Mouse (Mus musculus): Measurements from ENCODE around the gene Rps2. TPM values are rescaled to one million over a fixed set of nuclear protein-coding genes. Genes with fewer than 3 reads are reported as not detected.

The Rps2 gene
- polyA plus RNA-seq, 1 experiment from 2014 or later = 929 TPM

GRCm38 (mm10) chr17:24761121-24761520 lies 43.2 kb downstream of the Rps2 start:
- Histone ChIP-seq H3K36me3 (no peaks in the 10 kb centered on the region), H3K27ac (replicated peaks) (no peak overlapping the region), H3K9ac (replicated peaks) (no peak overlapping the region), H3K27me3 (peaks cover 20% of the 10 kb centered on the region), H3K9me3 (no peaks in the 10 kb centered on the region), H3K4me3 (no peak overlapping the region), H3K4me2 (replicated peaks) (no peak overlapping the region), H3K4me1 (no peaks in the 10 kb centered on the region)
- ATAC-seq (ENCODE audit: low FRiP score, low read depth) = no peak
- WGBS = 59% methylated on average over 5 of the region's 5 CpGs

- Histone ChIP-seq H3K36me3 (no peaks in the 10 kb centered on the region), H3K4me1 (0 out of 2 replicates have a peak, but pooled peaks cover 3% of the 10 kb centered on the region), H3K27ac (replicated peaks) (no peak overlapping the region; the same call in 1 of the 2 replicates), H3K9ac (replicated peaks) (no peak overlapping the region), H3K4me3 (no peak overlapping the region), H3K4me2 (replicated peaks) (no peak overlapping the region), H3K9me3 (no peaks in the 10 kb centered on the region), H3K27me3 (peaks cover 13% of the 10 kb centered on the region; the same call in 1 of the 2 replicates)
- no peak for ATAC-seq (ENCODE audit: low FRiP score, low read depth)
- 58% methylated on average over 21 of the region's 22 CpGs for WGBS
Observed at GRCm38 (mm10) chr17:24765016-24765905, 47.3 kb downstream of the Rps2 start.

- WGBS = 24% methylated on average over 12 of the region's 12 CpGs
Observed at GRCm38 (mm10) chr17:24766266-24766875, 48.5 kb downstream of the Rps2 start.

GRCm38 (mm10) chr17:24769146-24769545 lies 51.2 kb downstream of the Rps2 start:
- Histone ChIP-seq H3K27ac (replicated peaks) (no peak overlapping the region), H3K27me3 (peaks cover 7% of the 10 kb centered on the region; the same call in 1 of the 2 replicates), H3K4me1 (0 out of 2 replicates have a peak, but pooled peaks cover 3% of the 10 kb centered on the region), H3K36me3 (no peaks in the 10 kb centered on the region), H3K4me2 (replicated peaks) (no peak overlapping the region), H3K9ac (replicated peaks) (no peak overlapping the region), H3K4me3 (no peak overlapping the region), H3K9me3 (no peaks in the 10 kb centered on the region)
- WGBS = 45% methylated on average over 3 of the region's 3 CpGs
- no peak for ATAC-seq (ENCODE audit: low FRiP score, low read depth)

More at GRCm38 (mm10) chr17:24766266-24766875, 48.5 kb downstream of the Rps2 start:
- Histone ChIP-seq H3K4me2 (replicated peaks) (no peak overlapping the region), H3K36me3 (no peaks in the 10 kb centered on the region), H3K4me3 (no peak overlapping the region), H3K27ac (replicated peaks) (no peak overlapping the region), H3K9ac (replicated peaks) (no peak overlapping the region), H3K27me3 (peaks cover 9% of the 10 kb centered on the region; the same call in 1 of the 2 replicates), H3K4me1 (0 out of 2 replicates have a peak, but pooled peaks cover 3% of the 10 kb centered on the region), H3K9me3 (no peaks in the 10 kb centered on the region)
- ATAC-seq (ENCODE audit: low FRiP score, low read depth) = no peak

Other genes starting within 250 kb of the Rps2 start
- 36.5 and 41.9 TPM in 2 replicates for gene E4f1, start 247.8 kb upstream of the Rps2 start, polyA plus RNA-seq (2016; fragmentation: Nextera tagmentation; extraction: Ambion mirVana)
- 60.0 TPM in 2 replicates for gene Pgp, start 247.7 kb upstream of the Rps2 start, polyA plus RNA-seq (2016; fragmentation: Nextera tagmentation; extraction: Ambion mirVana)
- gene Bricd5, start 244.2 kb upstream of the Rps2 start, polyA plus RNA-seq (2016; fragmentation: Nextera tagmentation; extraction: Ambion mirVana) = 0.34 TPM in 1 of 2 replicates, not detected in the other
- 37.0 TPM in 2 replicates for gene Mlst8, start 239.0 kb upstream of the Rps2 start, polyA plus RNA-seq (2016; fragmentation: Nextera tagmentation; extraction: Ambion mirVana)
- gene Caskin1, start 229.5 kb upstream of the Rps2 start, polyA plus RNA-seq (2016; fragmentation: Nextera tagmentation; extraction: Ambion mirVana) = 20.2 and 23.0 TPM in 2 replicates
- gene Traf7, start 190.2 kb upstream of the Rps2 start, polyA plus RNA-seq (2016; fragmentation: Nextera tagmentation; extraction: Ambion mirVana) = 92.4 and 94.9 TPM in 2 replicates
- 1.9 and 2.2 TPM in 2 replicates for gene Rab26, start 183.9 kb upstream of the Rps2 start, polyA plus RNA-seq (2016; fragmentation: Nextera tagmentation; extraction: Ambion mirVana)
- 25.1 and 27.1 TPM in 2 replicates for gene Pkd1, start 168.3 kb upstream of the Rps2 start, polyA plus RNA-seq (2016; fragmentation: Nextera tagmentation; extraction: Ambion mirVana)
- 82.2 and 89.6 TPM in 2 replicates for gene Tsc2, start 85.5 kb upstream of the Rps2 start, polyA plus RNA-seq (2016; fragmentation: Nextera tagmentation; extraction: Ambion mirVana)
- gene Nthl1, start 85.4 kb upstream of the Rps2 start, polyA plus RNA-seq (2016; fragmentation: Nextera tagmentation; extraction: Ambion mirVana) = 14.3 and 14.9 TPM in 2 replicates
- 26.4 and 33.8 TPM in 2 replicates for gene Slc9a3r2, start 67.8 kb upstream of the Rps2 start, polyA plus RNA-seq (2016; fragmentation: Nextera tagmentation; extraction: Ambion mirVana)
- gene Npw, start 59.7 kb upstream of the Rps2 start, polyA plus RNA-seq (2016; fragmentation: Nextera tagmentation; extraction: Ambion mirVana) = not detected in 2 replicates
- 23.5 and 25.0 TPM in 2 replicates for gene Zfp598, start 48.4 kb upstream of the Rps2 start, polyA plus RNA-seq (2016; fragmentation: Nextera tagmentation; extraction: Ambion mirVana)
- 27.6 and 31.7 TPM in 2 replicates for gene Syngr3, start 28.2 kb upstream of the Rps2 start, polyA plus RNA-seq (2016; fragmentation: Nextera tagmentation; extraction: Ambion mirVana)
- gene Gfer, start 22.0 kb upstream of the Rps2 start, polyA plus RNA-seq (2016; fragmentation: Nextera tagmentation; extraction: Ambion mirVana) = 43.9 and 48.4 TPM in 2 replicates
- gene Noxo1, start 21.9 kb upstream of the Rps2 start, polyA plus RNA-seq (2016; fragmentation: Nextera tagmentation; extraction: Ambion mirVana) = 1.7 and 2.2 TPM in 2 replicates
- gene Tbl3, start 10.5 kb upstream of the Rps2 start, polyA plus RNA-seq (2016; fragmentation: Nextera tagmentation; extraction: Ambion mirVana) = 86.8 and 97.6 TPM in 2 replicates
- gene Rnf151, start 53 bp upstream of the Rps2 start, polyA plus RNA-seq (2016; fragmentation: Nextera tagmentation; extraction: Ambion mirVana) = 0.24 TPM in 1 of 2 replicates, not detected in the other
- 201 and 205 TPM in 2 replicates for gene Ndufb10, start 6.4 kb downstream of the Rps2 start, polyA plus RNA-seq (2016; fragmentation: Nextera tagmentation; extraction: Ambion mirVana)
- gene Rpl3l, start 9.7 kb downstream of the Rps2 start, polyA plus RNA-seq (2016; fragmentation: Nextera tagmentation; extraction: Ambion mirVana) = not detected in 2 replicates
- gene Msrb1, start 18.5 kb downstream of the Rps2 start, polyA plus RNA-seq (2016; fragmentation: Nextera tagmentation; extraction: Ambion mirVana) = 18.4 and 20.8 TPM in 2 replicates
- 0.41 and 0.63 TPM in 2 replicates for gene Hs3st6, start 34.9 kb downstream of the Rps2 start, polyA plus RNA-seq (2016; fragmentation: Nextera tagmentation; extraction: Ambion mirVana)
- not detected in 2 replicates for gene Meiob, start 86.2 kb downstream of the Rps2 start, polyA plus RNA-seq (2016; fragmentation: Nextera tagmentation; extraction: Ambion mirVana)
- gene Hagh, start 122.0 kb downstream of the Rps2 start, polyA plus RNA-seq (2016; fragmentation: Nextera tagmentation; extraction: Ambion mirVana) = 29.4 and 31.2 TPM in 2 replicates
- gene Fahd1, start 132.2 kb downstream of the Rps2 start, polyA plus RNA-seq (2016; fragmentation: Nextera tagmentation; extraction: Ambion mirVana) = 18.1 and 20.5 TPM in 2 replicates
- gene Igfals, start 147.9 kb downstream of the Rps2 start, polyA plus RNA-seq (2016; fragmentation: Nextera tagmentation; extraction: Ambion mirVana) = 0.17 and 0.27 TPM in 2 replicates
- gene Nubp2, start 168.2 kb downstream of the Rps2 start, polyA plus RNA-seq (2016; fragmentation: Nextera tagmentation; extraction: Ambion mirVana) = 64.0 and 70.3 TPM in 2 replicates
- gene Spsb3, start 168.5 kb downstream of the Rps2 start, polyA plus RNA-seq (2016; fragmentation: Nextera tagmentation; extraction: Ambion mirVana) = 52.8 and 52.9 TPM in 2 replicates
- gene Eme2, start 177.0 kb downstream of the Rps2 start, polyA plus RNA-seq (2016; fragmentation: Nextera tagmentation; extraction: Ambion mirVana) = 42.6 and 43.6 TPM in 2 replicates
- 88.0 and 89.8 TPM in 2 replicates for gene Mrps34, start 177.0 kb downstream of the Rps2 start, polyA plus RNA-seq (2016; fragmentation: Nextera tagmentation; extraction: Ambion mirVana)
- 43.2 and 54.2 TPM in 2 replicates for gene Nme3, start 178.4 kb downstream of the Rps2 start, polyA plus RNA-seq (2016; fragmentation: Nextera tagmentation; extraction: Ambion mirVana)
- 78.7 and 80.0 TPM in 2 replicates for gene Mapk8ip3, start 218.9 kb downstream of the Rps2 start, polyA plus RNA-seq (2016; fragmentation: Nextera tagmentation; extraction: Ambion mirVana)
- gene Jpt2, start 242.6 kb downstream of the Rps2 start, polyA plus RNA-seq (2016; fragmentation: Nextera tagmentation; extraction: Ambion mirVana) = 279 and 292 TPM in 2 replicates